Mouse (Mus musculus): ENCODE measurements around the gene Aak1.
"Not testable (repeated sequence)": the region's sequence is repeated elsewhere in the genome, so short reads cannot be mapped to it uniquely, and the experiment has no call there.

Gene Aak1

GRCm38 (mm10) chr6:86874711-86875375 lies 25.5 kb downstream of the Aak1 start:
- in situ Hi-C loops (cut with MboI; ENCODE audit: low pct_unique_long_range_greater_than_20kb in 1 of 2, low sequenced_read_pairs in 2 of 2, unreplicated experiment in 1 of 2), result no loop called here

GRCm38 (mm10) chr6:86876451-86876850 lies 27.1 kb downstream of the Aak1 start:
- in situ Hi-C loops (cut with MboI; ENCODE audit: low pct_unique_long_range_greater_than_20kb in 1 of 2, low sequenced_read_pairs in 2 of 2, unreplicated experiment in 1 of 2), result no loop called here

DNA sequence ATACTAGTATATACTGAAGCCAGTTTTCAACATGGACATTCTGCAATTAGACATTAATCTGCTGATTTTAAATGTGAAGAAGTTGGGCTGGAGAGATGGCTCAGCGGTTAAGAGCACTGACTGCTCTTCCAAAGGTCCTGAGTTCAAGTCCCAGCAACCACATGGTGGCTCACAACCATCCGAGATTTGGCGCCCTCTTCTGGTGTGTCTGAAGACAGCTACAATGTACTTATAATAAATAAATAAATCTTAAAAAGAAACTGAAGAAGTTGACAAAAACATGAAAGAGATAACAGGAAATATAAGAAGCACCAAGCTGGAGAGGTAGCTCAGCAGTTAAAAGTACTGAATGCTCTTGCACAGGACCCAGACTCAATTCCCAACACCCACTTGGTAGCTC lies 29.3 kb downstream of the Aak1 start:
- in situ Hi-C loops (cut with MboI; ENCODE audit: low pct_unique_long_range_greater_than_20kb in 1 of 2, low sequenced_read_pairs in 2 of 2, unreplicated experiment in 1 of 2), result not testable (repeated sequence)

GRCm38 (mm10) chr6:86879314-86879713 lies 30.0 kb downstream of the Aak1 start:
- in situ Hi-C loops (cut with MboI; ENCODE audit: low pct_unique_long_range_greater_than_20kb in 1 of 2, low sequenced_read_pairs in 2 of 2, unreplicated experiment in 1 of 2), result no loop called here

DNA sequence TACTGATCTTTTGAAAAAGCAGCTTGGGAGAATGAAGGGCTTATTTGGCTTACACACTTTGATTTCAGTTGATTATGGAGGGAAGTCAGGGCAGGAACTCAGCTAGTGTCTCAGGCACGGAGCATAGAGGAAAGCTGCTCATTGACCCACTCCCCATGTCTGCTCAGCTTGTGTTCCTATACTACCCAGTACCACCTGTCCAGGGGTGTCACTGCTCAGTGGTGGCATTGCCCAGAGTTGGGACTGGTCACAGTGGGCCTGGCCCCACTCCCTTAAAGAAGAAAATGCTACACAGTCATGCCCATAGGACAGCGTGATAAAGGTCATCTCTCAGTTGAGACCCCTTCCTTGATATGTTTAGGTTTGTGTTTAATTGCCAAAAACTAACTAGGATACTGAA lies 34.9 kb downstream of the Aak1 start:
- in situ Hi-C loops (cut with MboI; ENCODE audit: low pct_unique_long_range_greater_than_20kb in 1 of 2, low sequenced_read_pairs in 2 of 2, unreplicated experiment in 1 of 2), result no loop called here

- in situ Hi-C loops (cut with MboI; ENCODE audit: low pct_unique_long_range_greater_than_20kb in 1 of 2, low sequenced_read_pairs in 2 of 2, unreplicated experiment in 1 of 2), result no loop called here
These were observed 35.4 kb downstream of the Aak1 start for GRCm38 (mm10) chr6:86884746-86885145.

DNA sequence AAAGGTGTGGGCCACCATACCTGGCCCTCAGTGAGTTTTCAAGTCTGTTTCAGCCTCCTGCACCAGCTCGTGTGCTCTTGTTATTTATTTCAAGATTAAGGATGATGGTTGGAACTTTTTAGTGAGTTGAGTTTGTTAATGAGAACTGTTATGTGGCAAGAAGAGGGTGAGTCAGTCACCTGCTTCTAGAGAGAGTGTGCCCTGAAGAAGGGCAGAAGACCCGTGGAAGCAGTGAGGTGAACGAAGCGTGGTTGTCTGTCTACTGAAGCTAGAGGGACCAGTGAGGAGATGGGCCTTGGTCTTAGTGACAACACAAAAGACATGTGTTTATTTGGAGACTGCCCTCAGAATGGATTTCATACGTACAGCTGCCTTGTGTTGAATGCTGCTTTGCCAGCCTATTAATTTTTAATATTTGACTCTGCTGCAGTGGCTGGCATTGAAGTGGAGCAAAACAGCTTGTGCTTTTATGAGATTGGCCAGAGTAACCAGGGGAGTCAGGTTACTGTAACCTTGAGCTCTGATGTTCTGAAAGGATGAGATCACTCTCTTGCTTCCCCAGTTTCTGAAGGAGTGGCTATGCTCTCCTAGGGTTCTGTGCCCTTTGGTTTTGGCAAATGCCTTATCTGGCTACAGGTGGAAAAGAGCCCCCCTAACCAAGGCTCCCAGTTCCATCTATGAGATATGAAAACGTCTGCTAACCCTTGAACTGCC lies 36.7 kb downstream of the Aak1 start:
- in situ Hi-C loops (cut with MboI; ENCODE audit: low pct_unique_long_range_greater_than_20kb in 1 of 2, low sequenced_read_pairs in 2 of 2, unreplicated experiment in 1 of 2), result no loop called here

GRCm38 (mm10) chr6:86886803-86887202 lies 37.5 kb downstream of the Aak1 start:
- in situ Hi-C loops (cut with MboI; ENCODE audit: low pct_unique_long_range_greater_than_20kb in 1 of 2, low sequenced_read_pairs in 2 of 2, unreplicated experiment in 1 of 2), result no loop called here

DNA sequence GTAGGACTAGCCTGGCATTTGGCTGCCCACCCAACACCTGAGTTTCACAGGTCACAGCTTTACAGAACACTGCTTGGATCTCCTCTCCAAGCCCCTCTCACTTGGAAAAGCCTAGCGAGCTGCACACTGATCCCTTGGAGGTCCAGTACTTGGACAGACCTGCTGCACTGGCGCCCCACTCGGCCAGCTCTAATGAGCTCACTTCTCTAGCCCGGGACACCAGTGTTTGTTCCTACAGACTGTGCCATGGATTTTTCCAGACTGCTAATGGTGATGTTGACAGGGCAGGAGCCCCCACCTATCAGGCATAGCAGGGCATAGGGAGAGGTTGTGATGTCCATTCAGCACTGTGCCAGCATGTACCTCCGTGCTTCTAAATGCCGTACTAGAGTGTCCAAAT lies 48.2 kb downstream of the Aak1 start:
- in situ Hi-C loops (cut with MboI; ENCODE audit: low pct_unique_long_range_greater_than_20kb in 1 of 2, low sequenced_read_pairs in 2 of 2, unreplicated experiment in 1 of 2), result no loop called here

- in situ Hi-C loops (cut with MboI; ENCODE audit: low pct_unique_long_range_greater_than_20kb in 1 of 2, low sequenced_read_pairs in 2 of 2, unreplicated experiment in 1 of 2), result no loop called here
These were observed 49.7 kb downstream of the Aak1 start for GRCm38 (mm10) chr6:86899053-86899452.

DNA sequence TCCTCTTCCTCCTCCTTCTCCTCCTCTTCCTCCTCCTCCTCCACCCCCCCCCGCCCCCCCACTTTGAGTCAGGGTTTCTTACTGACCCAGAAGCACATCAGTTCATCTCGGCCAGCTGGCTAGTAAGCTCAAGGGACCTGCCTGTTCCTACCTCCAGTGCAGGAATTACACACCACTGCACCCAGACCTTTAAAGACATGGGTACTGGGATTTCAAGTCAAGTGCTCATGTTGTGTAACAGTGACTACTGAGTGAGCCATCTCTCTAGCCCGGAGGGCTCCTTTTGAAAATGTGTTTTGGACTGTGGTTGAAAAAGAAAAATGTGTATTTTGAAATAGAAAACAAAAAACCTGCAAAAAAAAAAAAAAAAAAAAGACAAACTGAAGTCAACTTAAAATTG lies 50.6 kb downstream of the Aak1 start:
- in situ Hi-C loops (cut with MboI; ENCODE audit: low pct_unique_long_range_greater_than_20kb in 1 of 2, low sequenced_read_pairs in 2 of 2, unreplicated experiment in 1 of 2), result no loop called here

DNA sequence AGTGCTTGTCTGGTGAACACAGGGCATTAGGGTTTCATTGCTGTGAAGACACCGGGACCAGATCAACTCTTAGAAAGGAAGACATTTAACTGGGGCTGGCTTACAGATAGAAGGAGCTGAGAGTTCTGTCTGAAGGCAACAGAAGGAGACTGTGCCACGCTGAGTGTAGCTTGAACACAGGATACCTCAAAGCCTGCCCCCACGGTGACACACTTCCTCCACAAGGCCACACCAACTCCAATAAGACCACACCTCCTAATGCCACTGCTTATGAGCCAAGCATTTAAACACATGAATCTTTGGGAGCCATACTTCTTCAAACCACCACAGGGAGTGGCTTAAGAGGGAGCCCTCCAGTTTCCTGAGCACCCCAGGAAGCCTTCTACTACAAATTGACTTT lies 51.2 kb downstream of the Aak1 start:
- in situ Hi-C loops (cut with MboI; ENCODE audit: low pct_unique_long_range_greater_than_20kb in 1 of 2, low sequenced_read_pairs in 2 of 2, unreplicated experiment in 1 of 2), result no loop called here

GRCm38 (mm10) chr6:86905500-86905899 lies 56.2 kb downstream of the Aak1 start:
- in situ Hi-C loops (cut with MboI; ENCODE audit: low pct_unique_long_range_greater_than_20kb in 1 of 2, low sequenced_read_pairs in 2 of 2, unreplicated experiment in 1 of 2), result no loop called here

- in situ Hi-C loops (cut with MboI; ENCODE audit: low pct_unique_long_range_greater_than_20kb in 1 of 2, low sequenced_read_pairs in 2 of 2, unreplicated experiment in 1 of 2), result no loop called here
These were observed 57.9 kb downstream of the Aak1 start for GRCm38 (mm10) chr6:86907191-86907590.

DNA sequence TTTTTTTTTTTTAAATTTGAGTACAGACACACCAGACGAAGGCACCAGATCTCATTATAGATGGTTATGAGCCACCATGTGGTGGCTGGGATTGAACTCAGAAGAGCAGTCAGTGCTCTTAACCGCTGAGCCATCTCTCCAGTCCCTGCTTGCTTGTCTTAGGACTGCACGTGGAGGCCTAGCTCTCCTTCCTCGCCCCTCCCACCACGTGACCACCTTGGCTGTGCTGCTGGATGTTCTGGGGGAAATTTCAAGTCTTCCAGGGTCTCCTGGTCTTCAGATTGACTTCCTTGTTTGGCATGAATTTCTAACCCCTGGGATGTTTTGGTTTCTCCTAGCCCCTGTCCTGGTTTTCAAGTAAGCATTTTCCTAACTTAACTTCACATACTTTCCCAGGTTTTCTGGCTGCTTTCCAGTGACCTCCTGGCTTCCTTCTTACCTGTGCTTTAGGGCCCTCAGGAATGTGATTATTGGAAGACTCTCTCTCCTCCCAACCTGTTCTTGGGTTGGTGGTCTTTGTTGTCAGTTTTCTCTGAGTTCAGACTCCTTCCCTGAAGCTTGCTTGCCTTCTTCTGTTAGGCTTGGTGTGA lies 59.3 kb downstream of the Aak1 start:
- in situ Hi-C loops (cut with MboI; ENCODE audit: low pct_unique_long_range_greater_than_20kb in 1 of 2, low sequenced_read_pairs in 2 of 2, unreplicated experiment in 1 of 2), result no loop called here

- in situ Hi-C loops (cut with MboI; ENCODE audit: low pct_unique_long_range_greater_than_20kb in 1 of 2, low sequenced_read_pairs in 2 of 2, unreplicated experiment in 1 of 2), result no loop called here
These were observed 60.6 kb downstream of the Aak1 start for GRCm38 (mm10) chr6:86909881-86910280.

- in situ Hi-C loops (cut with MboI; ENCODE audit: low pct_unique_long_range_greater_than_20kb in 1 of 2, low sequenced_read_pairs in 2 of 2, unreplicated experiment in 1 of 2), result no loop called here
These were observed 67.0 kb downstream of the Aak1 start for GRCm38 (mm10) chr6:86916157-86916820.

GRCm38 (mm10) chr6:86917231-86917630 lies 67.9 kb downstream of the Aak1 start:
- in situ Hi-C loops (cut with MboI; ENCODE audit: low pct_unique_long_range_greater_than_20kb in 1 of 2, low sequenced_read_pairs in 2 of 2, unreplicated experiment in 1 of 2), result no loop called here

DNA sequence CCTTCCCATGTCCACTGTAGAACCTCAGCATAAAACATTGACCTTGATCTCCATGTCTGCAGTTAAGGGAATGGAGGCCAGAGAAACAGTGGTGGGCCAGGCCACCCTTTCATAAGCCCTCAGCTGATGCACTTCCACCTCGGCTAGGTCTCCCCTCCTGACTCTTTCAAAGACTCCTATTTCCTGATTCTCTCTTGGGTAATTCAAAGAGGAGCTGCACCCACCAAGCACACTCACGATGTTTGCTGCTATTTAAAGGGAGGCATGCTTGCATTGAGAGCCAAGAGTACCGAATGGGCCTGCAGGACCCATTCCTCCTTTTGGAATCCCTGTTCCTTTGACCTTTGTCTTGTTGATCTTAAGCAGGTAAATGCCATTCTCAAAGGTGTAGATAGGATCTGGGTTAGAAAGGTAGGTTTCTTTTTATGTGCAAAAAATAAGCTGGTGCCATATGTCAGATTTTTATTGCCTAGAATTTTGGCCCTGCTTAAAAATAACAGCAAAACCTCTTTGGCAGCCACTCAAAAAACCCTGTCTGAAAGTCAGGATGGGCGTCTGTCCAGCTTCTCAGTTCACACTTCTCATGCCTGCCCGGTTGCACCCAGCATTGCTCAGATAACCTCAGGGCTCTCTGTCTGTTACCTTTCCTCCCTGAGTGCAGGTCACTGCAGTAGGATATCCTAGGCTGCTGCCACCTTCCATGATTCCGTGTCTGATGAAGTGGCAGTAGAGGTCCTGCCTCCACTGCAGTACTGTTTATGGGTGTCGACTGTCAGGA lies 68.9 kb downstream of the Aak1 start:
- in situ Hi-C loops (cut with MboI; ENCODE audit: low pct_unique_long_range_greater_than_20kb in 1 of 2, low sequenced_read_pairs in 2 of 2, unreplicated experiment in 1 of 2), result no loop called here
